Mouse (Mus musculus) heart, adult 2 months (tissue): ENCODE data around the gene Aen. TPM values are rescaled to one million over a fixed set of nuclear protein-coding genes. Genes with fewer than 3 reads are reported as not detected.

Source experiments
- DNase-seq, 2 experiments: peaks; one replicate each; pipeline ENCODE4 v3.0.0; 2021
- H3K27ac ChIP-seq: fragments of 200-600 bp; 2 replicates; pipeline ENCODE4 v1.8.1; 2022
- H3K27me3 ChIP-seq: fragments of 200-500 bp; 2 replicates; pipeline ENCODE4 v1.6.1; 2012; ENCODE audit warnings: mild to moderate bottlenecking, low read length, inconsistent platforms, mixed read lengths; ENCODE audit not compliant: control insufficient read depth, insufficient read depth
- H3K36me3 ChIP-seq: fragments of 200-500 bp; 2 replicates; pipeline ENCODE4 v1.6.1; 2012; ENCODE audit warnings: low read length, inconsistent platforms; ENCODE audit not compliant: control insufficient read depth, insufficient read depth
- H3K4me1 ChIP-seq: fragments of 200-500 bp; 2 replicates; pipeline ENCODE4 v1.6.1; 2011; ENCODE audit warnings: low read length; ENCODE audit not compliant: control insufficient read depth, insufficient read depth
- H3K4me3 ChIP-seq: fragments of 200-600 bp; 2 replicates; pipeline ENCODE4 v1.8.1; 2022
- H3K79me2 ChIP-seq: fragments of 200-500 bp; replicated peaks from 2 replicates; pipeline ENCODE4 v1.6.1; 2012; ENCODE audit warnings: mild to moderate bottlenecking, inconsistent platforms, low read length, moderate library complexity, mixed read lengths; ENCODE audit not compliant: control insufficient read depth, insufficient read depth
- H3K9ac ChIP-seq: fragments of 200-500 bp; 2 replicates; pipeline ENCODE4 v1.6.1; 2012; ENCODE audit warnings: low read depth, mild to moderate bottlenecking, control low read depth, inconsistent platforms, low read length, mixed read lengths
- CTCF ChIP-seq: fragments of 200-600 bp; IDR thresholded peaks from 2 replicates; pipeline ENCODE4 v1.8.1; 2022; ENCODE audit warnings: antibody characterized with exemption, mild to moderate bottlenecking, moderate library complexity
- EP300 ChIP-seq: fragments of 200-500 bp; IDR thresholded peaks from 2 replicates; pipeline ENCODE4 v1.6.1; 2011; ENCODE audit warnings: low read depth, low read length, control low read depth; ENCODE audit not compliant: insufficient read depth
- POLR2A ChIP-seq: fragments of 200-500 bp; IDR thresholded peaks from 2 replicates; pipeline ENCODE4 v1.6.1; 2011; ENCODE audit warnings: mild to moderate bottlenecking, low read depth, low read length, control low read depth; ENCODE audit not compliant: insufficient read depth
- WGBS: fragments of 180-500 bp; shearing (Covaris S2); methylation state at CpG from one replicate; pipeline ENCODE4 v1.1.7; 2018; 5-methylcytosine and 5-hydroxymethylcytosine counted together
- intact Hi-C: fragments of 180-260 bp; cut with DNase I; formaldehyde crosslinking; loops from one replicate; pipeline ENCODE4 v1.15.1; 2025
- microRNA-seq, 2 experiments: library from miRNA; unstranded; fragments of <30 nt; microRNA quantifications; one replicate each; pipeline ENCODE4 v1.2.0; 2021
- polyA plus RNA-seq: library from polyadenylated mRNA; depleted of rRNA; stranded (reverse); fragments of >200 nt; gene quantifications from 2 replicates; pipeline ENCODE4 v1.2.3, GENCODE M21; 2012; rRNA removed
- total RNA-seq, 2 experiments: library from RNA; stranded (reverse); gene quantifications; 2 replicates each; pipeline ENCODE4 v1.2.3; 2021

The Aen gene
- total and polyA plus RNA-seq, 3 experiments: 23.5 to 39.0 (median 33.9) TPM

DNA sequence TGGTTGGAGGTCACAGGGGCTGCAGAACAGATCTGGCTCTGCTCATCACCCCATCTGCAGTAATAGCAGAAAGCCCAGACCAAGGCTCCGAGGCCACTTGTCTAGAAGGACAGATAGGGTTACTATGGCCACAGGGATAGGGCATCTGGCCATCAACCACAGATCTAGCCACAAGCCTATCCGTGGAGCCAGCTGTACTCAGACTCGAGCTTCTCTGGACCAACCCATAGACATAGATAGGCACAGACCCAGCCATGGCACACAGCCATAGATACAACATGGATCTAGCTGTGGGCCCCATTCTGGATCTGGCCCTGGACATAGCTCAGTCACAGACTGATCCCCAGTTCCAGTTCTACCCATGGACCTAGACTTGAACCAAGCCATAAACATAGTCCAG is 45.3 kb downstream of the Aen start:
- WGBS: 53% methylated on average over 3 of the region's 3 CpGs
- Histone ChIP-seq H3K9ac (no peak overlapping the region), H3K4me3 (no peak overlapping the region), H3K27me3 (no peaks in the 10 kb centered on the region; the same call in 1 of the 2 replicates), H3K36me3 (no peaks in the 10 kb centered on the region), H3K4me1 (no peaks in the 10 kb centered on the region), H3K79me2 (no peaks in the 10 kb centered on the region), H3K27ac (no peak overlapping the region)
- TF ChIP-seq EP300 (no peak), CTCF (no peak), POLR2A (no peak)
- DNase-seq: no peak
- intact Hi-C loops: no loop called here

GRCm38 (mm10) chr7:78942544-78942943 is 46.9 kb downstream of the Aen start:
- Histone ChIP-seq H3K9ac (no peak overlapping the region), H3K4me3 (no peak overlapping the region), H3K36me3 (no peaks in the 10 kb centered on the region), H3K79me2 (no peaks in the 10 kb centered on the region), H3K27me3 (no peaks in the 10 kb centered on the region; the same call in 1 of the 2 replicates), H3K27ac (no peak overlapping the region), H3K4me1 (no peaks in the 10 kb centered on the region)
- 85% methylated on average over 2 of the region's 2 CpGs for WGBS
- intact Hi-C loops: no loop called here
- DNase-seq: no peak
- TF ChIP-seq EP300 (no peak), POLR2A (no peak), CTCF (no peak)

DNA sequence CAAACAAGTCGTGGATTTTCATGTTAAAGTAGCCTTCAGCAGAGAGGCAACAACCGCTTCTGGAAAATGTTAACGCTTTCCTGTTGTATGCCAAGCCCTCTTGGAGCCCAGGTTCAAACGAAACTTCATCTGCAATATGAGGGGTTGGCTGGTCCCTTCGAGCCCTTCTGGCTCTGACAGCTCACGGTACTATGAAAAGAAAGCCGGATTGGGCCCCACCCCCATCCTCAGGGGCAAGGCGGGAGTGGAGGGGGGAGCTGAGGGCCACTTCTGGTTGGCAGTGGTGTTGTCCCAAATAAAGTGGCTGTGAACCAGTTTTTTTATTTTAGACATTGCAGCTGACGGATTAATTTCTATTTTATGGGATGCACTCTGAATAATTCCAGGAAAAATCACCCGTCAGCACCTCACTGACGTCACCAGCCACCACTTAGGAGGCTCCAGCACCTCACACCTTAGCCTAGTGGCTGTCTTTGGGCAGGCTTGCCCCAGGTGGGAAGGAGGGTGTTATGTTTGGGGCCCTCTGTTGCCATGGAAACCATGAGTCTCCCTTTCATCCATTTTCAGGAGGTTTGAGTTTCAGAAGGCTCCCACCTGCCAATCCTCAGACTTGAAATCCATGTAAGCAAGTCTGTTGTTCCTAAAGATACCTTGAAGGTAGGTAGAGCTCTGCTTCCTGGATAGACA is 58.4 kb downstream of the Aen start:
- intact Hi-C loops: no loop called here

GRCm38 (mm10) chr7:78954619-78955018 is 59.0 kb downstream of the Aen start:
- Histone ChIP-seq H3K4me1 (no peaks in the 10 kb centered on the region), H3K79me2 (no peaks in the 10 kb centered on the region), H3K36me3 (no peaks in the 10 kb centered on the region), H3K27ac (no peak overlapping the region), H3K9ac (no peak overlapping the region), H3K4me3 (no peak overlapping the region), H3K27me3 (no peaks in the 10 kb centered on the region)
- 75% methylated on average over 6 of the region's 6 CpGs for WGBS
- TF ChIP-seq EP300 (no peak), POLR2A (no peak), CTCF (no peak)
- no peak for DNase-seq
- intact Hi-C loops: no loop called here

More for the DNA sequence above, 58.4 kb downstream of the Aen start:
- Histone ChIP-seq H3K4me1 (no peaks in the 10 kb centered on the region), H3K9ac (no peak overlapping the region), H3K27ac (no peak overlapping the region), H3K27me3 (no peaks in the 10 kb centered on the region), H3K4me3 (no peak overlapping the region), H3K79me2 (no peaks in the 10 kb centered on the region), H3K36me3 (no peaks in the 10 kb centered on the region)
- no peak for TF ChIP-seq EP300
- TF ChIP-seq POLR2A: no peak
- TF ChIP-seq CTCF: no peak
- WGBS: 27% methylated on average over 11 of the region's 11 CpGs
- DNase-seq: no peak

DNA sequence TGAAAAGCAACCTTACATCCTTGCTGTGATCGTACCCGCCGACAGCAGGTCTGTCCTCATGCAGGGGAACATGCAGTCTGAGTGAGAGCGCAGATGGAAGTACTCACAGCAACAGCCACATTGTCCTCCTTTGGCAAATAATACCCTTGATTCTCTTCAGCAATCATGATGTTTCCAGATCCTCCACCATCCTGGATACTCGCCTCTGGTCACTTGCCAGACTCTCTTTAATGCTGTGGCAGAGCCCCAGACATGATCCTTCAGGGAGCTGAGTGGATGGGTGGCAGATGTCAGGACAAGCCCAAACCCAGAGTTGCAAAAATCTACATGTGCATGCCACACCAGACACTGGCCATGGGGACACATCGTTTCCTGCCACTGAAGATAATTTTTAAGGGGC is 59.4 kb downstream of the Aen start:
- WGBS: 67% methylated on average over 6 of the region's 6 CpGs
- DNase-seq: no peak
- no peak overlapping the region for H3K27ac ChIP-seq
- TF ChIP-seq CTCF (no peak), POLR2A (no peak), EP300 (no peak)
- no peaks in the 10 kb centered on the region for H3K4me1 ChIP-seq
- intact Hi-C loops: no loop called here
- H3K36me3 ChIP-seq: no peaks in the 10 kb centered on the region
- no peaks in the 10 kb centered on the region for H3K27me3 ChIP-seq
- no peak overlapping the region for H3K9ac ChIP-seq
- no peaks in the 10 kb centered on the region for H3K79me2 ChIP-seq
- H3K4me3 ChIP-seq: no peak overlapping the region

- H3K27me3 ChIP-seq: no peaks in the 10 kb centered on the region
- 69% methylated on average over 6 of the region's 6 CpGs for WGBS
- TF ChIP-seq EP300 (no peak), CTCF (no peak), POLR2A (no peak)
- no peaks in the 10 kb centered on the region for H3K36me3 ChIP-seq
- no peak overlapping the region for H3K9ac ChIP-seq
- no peaks in the 10 kb centered on the region for H3K4me1 ChIP-seq
- no peak overlapping the region for H3K4me3 ChIP-seq
- no peak for DNase-seq
- intact Hi-C loops: no loop called here
- H3K79me2 ChIP-seq: no peaks in the 10 kb centered on the region
- no peak overlapping the region for H3K27ac ChIP-seq
Measured at GRCm38 (mm10) chr7:78958499-78959073, 62.9 kb downstream of the Aen start.

Small RNAs within 50 kb of the gene (microRNA-seq; reads per million reads assigned to microRNA genes)
- 5.0 to 5.4 reads per million in 2 experiments for gene Mir7-2

Other genes with a start within 250 kb of the Aen start
- gene Ntrk3, start 157.8 kb upstream of the Aen start, total RNA-seq: 1 to 10 TPM; 1.4 to 1.8 TPM
- 4.8 and 9.1 TPM in 2 replicates for gene Ntrk3, start 157.8 kb upstream of the Aen start, polyA plus RNA-seq
- gene Mrps11, start 112.7 kb upstream of the Aen start, total RNA-seq: 10 to 100 TPM; 40.5 to 40.6 TPM
- 38.0 and 50.0 TPM in 2 replicates for gene Mrps11, start 112.7 kb upstream of the Aen start, polyA plus RNA-seq
- 10 to 100 TPM; 48.6 to 52.0 TPM for gene Mrpl46, start 112.3 kb upstream of the Aen start, total RNA-seq
- gene Mrpl46, start 112.3 kb upstream of the Aen start, polyA plus RNA-seq: 27.4 and 31.7 TPM in 2 replicates
- 10 to 100 TPM; 13.2 to 13.8 TPM for gene Det1, start 48.6 kb upstream of the Aen start, total RNA-seq
- gene Det1, start 48.6 kb upstream of the Aen start, polyA plus RNA-seq: 14.6 and 18.3 TPM in 2 replicates
- gene Isg20, start 17.6 kb downstream of the Aen start, total RNA-seq: 10 to 100 TPM in 1 of 2 experiments, 1 to 10 TPM in 1; 6.2 to 30.3 TPM
- 15.3 and 88.6 TPM in 2 replicates for gene Isg20, start 17.6 kb downstream of the Aen start, polyA plus RNA-seq
- gene Acan, start 157.6 kb downstream of the Aen start, total RNA-seq: under 1 TPM; 0.11 to 0.26 TPM
- gene Acan, start 157.6 kb downstream of the Aen start, polyA plus RNA-seq: 0.32 and 0.61 TPM in 2 replicates
- under 1 TPM; 0.14 to 0.18 TPM for gene Hapln3, start 235.2 kb downstream of the Aen start, total RNA-seq
- 0.57 and 1.3 TPM in 2 replicates for gene Hapln3, start 235.2 kb downstream of the Aen start, polyA plus RNA-seq